Comparison of ENCODE assay signal across 10 mouse cellular contexts in genomic region chr2:115856401-115857073, GRCm38 (mm10).
DNase-seq lines count a peak whose midpoint lies in the region; ATAC-seq and TF ChIP-seq lines count a peak whose summit lies in the region.
"Had no signal": no experiment of that assay in that cellular context is flagged by ENCODE, and none has a peak within 500 bp of the region (broad histone marks: within the 10 kb centered on the region; RNA-seq: fewer than 3 reads in every experiment).

No protein-coding gene starts in this region.

- no peaks in the 10 kb centered on the region for H3K36me3 ChIP-seq in lung, embryonic 14.5 days (ENCODE audit: insufficient read depth)
- H3K36me3 ChIP-seq in forebrain, embryonic 12.5 days (replicated peaks): no peaks in the 10 kb centered on the region
- no peaks in the 10 kb centered on the region for H3K36me3 ChIP-seq in limb, embryonic 14.5 days (ENCODE audit: control insufficient read depth, insufficient read depth, low read length)
- no peaks in the 10 kb centered on the region for H3K36me3 ChIP-seq in stomach, embryonic 15.5 days

- no peak overlapping the region for H3K27ac ChIP-seq in lung, embryonic 14.5 days (ENCODE audit: low read depth)
- peak overlapping the region; percentile 78 for H3K27ac ChIP-seq in forebrain, embryonic 12.5 days
- no peak overlapping the region for H3K27ac ChIP-seq in limb, embryonic 14.5 days (replicated peaks; ENCODE audit: low read depth, low read length)
- no peak overlapping the region; the same call in 1 of the 2 replicates for H3K27ac ChIP-seq in stomach, embryonic 15.5 days
- H3K27ac ChIP-seq: macrophage had no signal

- no peak for TF ChIP-seq POLR2A in limb, embryonic 14.5 days (IDR thresholded peaks at IDR 0.05; ENCODE audit: borderline replicate concordance, extremely low read depth, insufficient read depth, insufficient read length)

- no peak for ATAC-seq in lung, embryonic 14.5 days (ENCODE audit: insufficient read depth)
- ATAC-seq in forebrain, embryonic 12.5 days (ENCODE audit: low FRiP score): peak; percentile 30
- no peak for ATAC-seq in limb, embryonic 14.5 days (ENCODE audit: low FRiP score, low read depth)
- no peak for ATAC-seq in stomach, embryonic 15.5 days (ENCODE audit: insufficient read depth, low FRiP score, low read depth)

- H3K9me3 ChIP-seq in lung, embryonic 14.5 days (ENCODE audit: low read depth, low read length): no peaks in the 10 kb centered on the region
- H3K9me3 ChIP-seq in forebrain, embryonic 12.5 days: no peaks in the 10 kb centered on the region
- no peaks in the 10 kb centered on the region for H3K9me3 ChIP-seq in limb, embryonic 14.5 days (ENCODE audit: control insufficient read depth, low read length)
- no peaks in the 10 kb centered on the region for H3K9me3 ChIP-seq in stomach, embryonic 15.5 days

- 4% methylated on average over 13 of the region's 13 CpGs for WGBS in lung, embryonic 14.5 days
- WGBS in forebrain, embryonic 12.5 days: under 1% methylated on average over 13 of the region's 13 CpGs
- WGBS in limb, embryonic 14.5 days: 1% methylated on average over 13 of the region's 13 CpGs
- 5% methylated on average over 13 of the region's 13 CpGs for WGBS in stomach, embryonic 15.5 days

- DNase-seq in lung, embryonic 14.5 days: peak; percentile 33
- DNase-seq in lung, postnatal 4 days: no peak
- DNase-seq in limb, embryonic 14.5 days (ENCODE audit: low spot score): no peak
- no peak for DNase-seq in ovary, postnatal 36 days (ENCODE audit: low spot score)
- DNase-seq in left cerebral cortex, adult 18-20 months (ENCODE audit: low spot score in 2 of 2): no peak
- DNase-seq in right cerebral cortex, adult 18-20 months: no peak

- H3K9ac ChIP-seq in lung, embryonic 14.5 days: no peak overlapping the region
- peak overlapping the region; percentile 1; the same call in 1 of the 2 replicates for H3K9ac ChIP-seq in forebrain, embryonic 12.5 days
- H3K9ac ChIP-seq in limb, embryonic 14.5 days (ENCODE audit: low read depth, low read length, severe bottlenecking): no peak overlapping the region
- no peak overlapping the region for H3K9ac ChIP-seq in stomach, embryonic 15.5 days

- peak overlapping the region; percentile 32 for H3K4me3 ChIP-seq in lung, embryonic 14.5 days (ENCODE audit: low read depth, low read length)
- H3K4me3 ChIP-seq in forebrain, embryonic 12.5 days (replicated peaks): peak overlapping the region; percentile 30
- H3K4me3 ChIP-seq in limb, embryonic 14.5 days (replicated peaks; ENCODE audit: low read length): peak overlapping the region; percentile 23
- H3K4me3 ChIP-seq in stomach, embryonic 15.5 days (replicated peaks): peak overlapping the region; percentile 33
- H3K4me3 ChIP-seq: erythroblast, embryonic 14.5 days had no signal

- peaks cover 70% of the 10 kb centered on the region for H3K27me3 ChIP-seq in lung, embryonic 14.5 days (ENCODE audit: insufficient read depth, low read length)
- H3K27me3 ChIP-seq in forebrain, embryonic 12.5 days: peaks cover 47% of the 10 kb centered on the region
- peaks cover 94% of the 10 kb centered on the region for H3K27me3 ChIP-seq in limb, embryonic 14.5 days (ENCODE audit: control insufficient read depth, insufficient read depth, low read length)
- no peaks in the 10 kb centered on the region; the same call in 1 of the 2 replicates for H3K27me3 ChIP-seq in stomach, embryonic 15.5 days (replicated peaks)

- peak overlapping the region; percentile 66 for H3K4me2 ChIP-seq in lung, embryonic 14.5 days
- H3K4me2 ChIP-seq in forebrain, embryonic 12.5 days: peak overlapping the region; percentile 59
- peak overlapping the region; percentile 34 for H3K4me2 ChIP-seq in limb, embryonic 14.5 days (replicated peaks; ENCODE audit: low read depth, low read length, severe bottlenecking)
- H3K4me2 ChIP-seq in stomach, embryonic 15.5 days: peak overlapping the region; percentile 60

- TF ChIP-seq CTCF in lung, embryonic 14.5 days (IDR thresholded peaks at IDR 0.05; ENCODE audit: low read depth): no peak

- H3K4me1 ChIP-seq in lung, embryonic 14.5 days (ENCODE audit: insufficient read depth): peaks cover 8% of the 10 kb centered on the region
- H3K4me1 ChIP-seq in forebrain, embryonic 12.5 days: peaks cover 56% of the 10 kb centered on the region
- H3K4me1 ChIP-seq in limb, embryonic 14.5 days (ENCODE audit: control insufficient read depth, insufficient read depth, low read length): peaks cover 15% of the 10 kb centered on the region
- peaks cover 37% of the 10 kb centered on the region for H3K4me1 ChIP-seq in stomach, embryonic 15.5 days
